In genomic region chr4:153429971-153430370, GRCm38 (mm10) we compare ENCODE assay signal across 30 mouse cellular contexts. TPM values are rescaled to one million over a fixed set of nuclear protein-coding genes. Genes with fewer than 3 reads are reported as not detected.
DNase-seq lines count a peak whose midpoint lies in the region; ATAC-seq lines count a peak whose summit lies in the region.
"Had no signal": no experiment of that assay in that cellular context is flagged by ENCODE, and none has a peak within 500 bp of the region (broad histone marks: within the 10 kb centered on the region; RNA-seq: fewer than 3 reads in every experiment).

No protein-coding gene starts in this region.

- H3K4me3 ChIP-seq in megakaryocyte, embryonic 14.5 days (replicated peaks): peak overlapping the region; percentile 71
- no peak overlapping the region for H3K4me3 ChIP-seq in limb, embryonic 10.5 days
- H3K4me3 ChIP-seq: layer of hippocampus, adult 2 months; limb, embryonic 15.5 days; liver, embryonic 15.5 days; midbrain, embryonic 13.5 days; neural tube, embryonic 13.5 days had no signal

- DNase-seq in embryo, embryonic 11 days: peak; percentile 59
- peak; percentile 69 for DNase-seq in limb, embryonic 10.5 days (ENCODE audit: low spot score)
- DNase-seq in retina, postnatal 1 day: peak; percentile 51
- no peak for DNase-seq in urinary bladder, postnatal 10 days (ENCODE audit: low spot score)
- DNase-seq in left cerebral cortex, adult 8-10 months (ENCODE audit: low spot score in 2 of 2): no peak
- DNase-seq: adrenal gland, postnatal 10 days; B cell, adult 2 months; cerebellum, adult 8-10 months; cerebellum, postnatal 36 days; gastrocnemius, postnatal 14 days; heart, adult 11 months; kidney, adult 8-10 months; kidney, postnatal 10 days; layer of hippocampus, postnatal 36 days; thymus, adult 2 months; thymus, postnatal 4 days had no signal

- H3K4me1 ChIP-seq in megakaryocyte, embryonic 14.5 days: no peaks in the 10 kb centered on the region
- peaks cover 10% of the 10 kb centered on the region for H3K4me1 ChIP-seq in limb, embryonic 10.5 days
- H3K4me1 ChIP-seq: limb, embryonic 15.5 days; liver, embryonic 15.5 days had no signal

- no peak overlapping the region for H3K27ac ChIP-seq in limb, embryonic 10.5 days
- H3K27ac ChIP-seq: layer of hippocampus, adult 2 months; limb, embryonic 15.5 days; liver, embryonic 15.5 days; macrophage; midbrain, embryonic 13.5 days; neural tube, embryonic 13.5 days had no signal

- H3K36me3 ChIP-seq in megakaryocyte, embryonic 14.5 days (replicated peaks; ENCODE audit: low read length): no peaks in the 10 kb centered on the region
- no peaks in the 10 kb centered on the region for H3K36me3 ChIP-seq in limb, embryonic 10.5 days
- H3K36me3 ChIP-seq: G1E; limb, embryonic 15.5 days; liver, embryonic 15.5 days had no signal

- no peak for ATAC-seq in megakaryocyte, adult 5-6 weeks (ENCODE audit: poor library complexity, severe bottlenecking)
- ATAC-seq: forebrain, embryonic 14.5 days; midbrain, embryonic 13.5 days; Patski had no signal

- 83% methylated on average over 2 of the region's 2 CpGs for WGBS in limb, embryonic 10.5 days

- H3K27me3 ChIP-seq in megakaryocyte, embryonic 14.5 days (replicated peaks): no peaks in the 10 kb centered on the region
- no peaks in the 10 kb centered on the region for H3K27me3 ChIP-seq in limb, embryonic 10.5 days (ENCODE audit: low read depth, poor library complexity, severe bottlenecking)
- H3K27me3 ChIP-seq: CH12.LX; limb, embryonic 15.5 days; liver, embryonic 15.5 days; midbrain, embryonic 13.5 days; neural tube, embryonic 13.5 days; Patski had no signal

- H3K9me3 ChIP-seq in megakaryocyte, embryonic 14.5 days: peaks cover 99% of the 10 kb centered on the region
- no peaks in the 10 kb centered on the region for H3K9me3 ChIP-seq in limb, embryonic 10.5 days (replicated peaks)
- H3K9me3 ChIP-seq: limb, embryonic 15.5 days; neural tube, embryonic 13.5 days had no signal

RNA-seq across cellular contexts. Expression of gene Ajap1, which starts 52.6 kb away (rescaled TPM):
- polyA plus RNA-seq in megakaryocyte, embryonic 14.5 days (2012; ENCODE audit: insufficient read depth, low replicate concordance): 0.34 TPM in 1 of 2 replicates, not detected in the other
- not detected in 2 replicates for total RNA-seq in megakaryocyte, adult 5-6 weeks (2015)
- not detected in 2 replicates for total RNA-seq in megakaryocyte, adult 5-6 weeks (2017)
- 0.34 and 0.45 TPM in 2 replicates for polyA plus RNA-seq in limb, embryonic 10.5 days (2016; fragmentation: Nextera tagmentation; extraction: Ambion mirVana)
- 10 to 100 TPM; 45.9 to 58.5 (median 52.9) TPM for total RNA-seq in left cerebral cortex, adult 8-10 months (2022)
- total RNA-seq: CH12.LX; hematopoietic stem cell, adult 5-6 weeks had no signal
- polyA plus RNA-seq: G1E; heart, postnatal 0 days; macrophage; Patski had no signal

Comparison
In these comparisons a context has a peak if more than half of its experiments do, and no peak if none do; other contexts are left out.
1. DNase-seq: peak in embryo, embryonic 11 days (single experiment), limb, embryonic 10.5 days (single experiment) and retina, postnatal 1 day (single experiment); none in urinary bladder, postnatal 10 days (single experiment) and left cerebral cortex, adult 8-10 months (0 of 2).
2. RNA of gene Ajap1, which starts 52.6 kb away (total RNA-seq): 45.9 to 58.5 TPM in left cerebral cortex, adult 8-10 months; not detected in megakaryocyte, adult 5-6 weeks; every median in the first group is over 10 times any median in the second.